8 mouse cellular contexts compared by ENCODE assay signal in the genomic region with DNA sequence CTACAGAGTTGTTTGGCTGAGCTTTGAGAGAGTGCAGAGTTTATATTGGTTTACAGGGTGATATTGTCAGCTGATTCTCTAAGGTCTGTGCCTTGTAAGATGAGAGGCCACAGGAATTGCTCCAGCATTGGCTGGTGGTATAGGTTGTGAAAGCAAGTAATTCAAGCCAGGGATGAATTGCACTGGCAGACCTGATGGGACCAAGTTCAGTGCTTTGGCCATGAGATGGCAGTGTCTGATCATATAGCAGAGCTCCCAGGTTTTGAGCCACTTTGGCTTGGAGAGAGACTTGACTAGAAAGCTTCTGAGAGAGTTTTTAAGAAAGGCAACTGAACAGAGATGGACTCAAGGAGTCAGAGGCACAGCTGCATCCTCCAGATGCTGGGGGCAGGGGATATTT.
DNase-seq lines count a peak whose midpoint lies in the region; ATAC-seq and TF ChIP-seq lines count a peak whose summit lies in the region.

No protein-coding gene starts in this region.

- no peak overlapping the region for H3K4me3 ChIP-seq in liver, adult 2 months (ENCODE audit: insufficient read depth, low read depth, low read length)
- no peak overlapping the region for H3K4me3 ChIP-seq in liver, embryonic 12.5 days
- no peak overlapping the region for H3K4me3 ChIP-seq in cerebellum, adult 2 months (replicated peaks; ENCODE audit: insufficient read depth, low read depth, low read length)
- H3K4me3 ChIP-seq in gastrocnemius, adult 2 months, result no peak overlapping the region
- H3K4me3 ChIP-seq in kidney, embryonic 15.5 days (replicated peaks), result no peak overlapping the region
- H3K4me3 ChIP-seq in limb, embryonic 10.5 days, result no peak overlapping the region

- no peak overlapping the region for H3K9ac ChIP-seq in liver, adult 2 months (ENCODE audit: low read depth, low read length)
- no peak overlapping the region for H3K9ac ChIP-seq in liver, embryonic 12.5 days
- H3K9ac ChIP-seq in kidney, embryonic 15.5 days, result no peak overlapping the region

- H3K27ac ChIP-seq in liver, adult 2 months (replicated peaks; ENCODE audit: insufficient read depth, low read depth, low read length), result no peak overlapping the region
- no peak overlapping the region for H3K27ac ChIP-seq in liver, embryonic 12.5 days
- H3K27ac ChIP-seq in cerebellum, adult 2 months (ENCODE audit: insufficient read depth, low read length), result no peak overlapping the region
- H3K27ac ChIP-seq in gastrocnemius, adult 2 months, result no peak overlapping the region
- no peak overlapping the region for H3K27ac ChIP-seq in kidney, embryonic 15.5 days
- no peak overlapping the region for H3K27ac ChIP-seq in limb, embryonic 10.5 days

- ATAC-seq in liver, embryonic 12.5 days, result no peak
- ATAC-seq in kidney, embryonic 15.5 days (replicated peaks; ENCODE audit: low FRiP score), result peak; percentile 76; the same call in 1 of the 2 replicates

- no peaks in the 10 kb centered on the region for H3K27me3 ChIP-seq in liver, adult 2 months (ENCODE audit: control insufficient read depth, insufficient read depth, low read length)
- H3K27me3 ChIP-seq in liver, embryonic 12.5 days (replicated peaks), result no peaks in the 10 kb centered on the region
- no peaks in the 10 kb centered on the region for H3K27me3 ChIP-seq in cerebellum, adult 2 months (ENCODE audit: control insufficient read depth, insufficient read depth, low read length)
- H3K27me3 ChIP-seq in kidney, embryonic 15.5 days, result no peaks in the 10 kb centered on the region
- H3K27me3 ChIP-seq in limb, embryonic 10.5 days (ENCODE audit: low read depth, poor library complexity, severe bottlenecking), result no peaks in the 10 kb centered on the region

- H3K9me3 ChIP-seq in liver, embryonic 12.5 days (replicated peaks), result no peaks in the 10 kb centered on the region
- no peaks in the 10 kb centered on the region for H3K9me3 ChIP-seq in kidney, embryonic 15.5 days (replicated peaks)
- H3K9me3 ChIP-seq in limb, embryonic 10.5 days (replicated peaks), result no peaks in the 10 kb centered on the region

- H3K36me3 ChIP-seq in liver, adult 2 months (ENCODE audit: control insufficient read depth, insufficient read depth, low read length), result no peaks in the 10 kb centered on the region
- no peaks in the 10 kb centered on the region for H3K36me3 ChIP-seq in liver, embryonic 12.5 days
- no peaks in the 10 kb centered on the region for H3K36me3 ChIP-seq in kidney, embryonic 15.5 days
- H3K36me3 ChIP-seq in limb, embryonic 10.5 days, result no peaks in the 10 kb centered on the region

- DNase-seq in liver, adult 2 months (ENCODE audit: extremely low read depth, low read depth, low spot score), result peak; percentile 33
- DNase-seq in cerebellum, adult 2 months, result peak; percentile 5 to 9
- DNase-seq in gastrocnemius, adult 2 months, result peak; percentile 87
- peak; percentile 42 for DNase-seq in limb, embryonic 10.5 days (ENCODE audit: low spot score)
- peak; percentile 56 for DNase-seq in right cerebral cortex, adult 18-20 months
- DNase-seq in spleen, adult 18-20 months, result no peak

- no peak overlapping the region for H3K4me2 ChIP-seq in liver, embryonic 12.5 days
- H3K4me2 ChIP-seq in kidney, embryonic 15.5 days, result no peak overlapping the region

- no peak for TF ChIP-seq POLR2A in liver, adult 2 months (IDR thresholded peaks at IDR 0.05; ENCODE audit: extremely low read depth, insufficient read depth, low read length)
- no peak for TF ChIP-seq POLR2A in cerebellum, adult 2 months (IDR thresholded peaks at IDR 0.05; ENCODE audit: borderline replicate concordance, insufficient read depth, low read length)

- no peaks in the 10 kb centered on the region for H3K79me2 ChIP-seq in liver, adult 2 months (ENCODE audit: control insufficient read depth, insufficient read depth, low read length)

- H3K4me1 ChIP-seq in liver, adult 2 months (ENCODE audit: control insufficient read depth, insufficient read depth, low read length), result no peaks in the 10 kb centered on the region
- H3K4me1 ChIP-seq in liver, embryonic 12.5 days, result no peaks in the 10 kb centered on the region
- no peaks in the 10 kb centered on the region for H3K4me1 ChIP-seq in cerebellum, adult 2 months (ENCODE audit: control insufficient read depth, insufficient read depth, low read length)
- H3K4me1 ChIP-seq in kidney, embryonic 15.5 days, result no peaks in the 10 kb centered on the region
- no peaks in the 10 kb centered on the region for H3K4me1 ChIP-seq in limb, embryonic 10.5 days

- intact Hi-C loops in gastrocnemius, adult 2 months (cut with DNase I), result loop anchor here (1.0 kb wide), 2 partner anchors 69 to 90 kb away; no protein-coding TSS in a partner anchor

- peak; percentile 67; the same call in 1 of the 2 replicates for TF ChIP-seq CTCF in liver, adult 2 months (IDR thresholded peaks at IDR 0.05; ENCODE audit: low read depth, low read length)
- peak; percentile 60 for TF ChIP-seq CTCF in cerebellum, adult 2 months (IDR thresholded peaks at IDR 0.05; ENCODE audit: borderline replicate concordance, insufficient read depth, low read depth, low read length)
- TF ChIP-seq CTCF in gastrocnemius, adult 2 months (IDR thresholded peaks at IDR 0.05), result peak; percentile 90

Comparison
In these comparisons a context has a peak if more than half of its experiments do, and no peak if none do; other contexts are left out.
1. DNase-seq: peak in liver, adult 2 months (single experiment), cerebellum, adult 2 months (2 of 2), gastrocnemius, adult 2 months (single experiment), limb, embryonic 10.5 days (single experiment) and right cerebral cortex, adult 18-20 months (single experiment); none in spleen, adult 18-20 months (0 of 2).
2. Peak in every context shown above with its lines, with median percentiles within 50 percentile points of each other: CTCF ChIP-seq.